25 mouse cellular contexts compared by ENCODE assay signal in genomic region chr11:75909702-75910429, GRCm38 (mm10). TPM values are rescaled to one million over a fixed set of nuclear protein-coding genes. Genes with fewer than 3 reads are reported as not detected.
DNase-seq lines count a peak whose midpoint lies in the region; ATAC-seq and TF ChIP-seq lines count a peak whose summit lies in the region.
"Had no signal": no experiment of that assay in that cellular context is flagged by ENCODE, and none has a peak within 500 bp of the region (broad histone marks: within the 10 kb centered on the region; RNA-seq: fewer than 3 reads in every experiment).

No protein-coding gene starts in this region.

- 81% methylated on average over 9 of the region's 9 CpGs for WGBS in kidney, embryonic 14.5 days
- WGBS in midbrain, postnatal 0 days: 54% methylated on average over 9 of the region's 9 CpGs
- 67% methylated on average over 8 of the region's 9 CpGs for WGBS in midbrain, embryonic 15.5 days

- H3K36me3 ChIP-seq in kidney, embryonic 14.5 days (ENCODE audit: control insufficient read depth, insufficient read depth, low read length): no peaks in the 10 kb centered on the region
- H3K36me3 ChIP-seq in midbrain, postnatal 0 days (ENCODE audit: insufficient read depth, low read length): peaks cover 2% of the 10 kb centered on the region; the same call in 1 of the 2 replicates
- H3K36me3 ChIP-seq in midbrain, embryonic 15.5 days (replicated peaks): no peaks in the 10 kb centered on the region
- H3K36me3 ChIP-seq: embryonic facial prominence, embryonic 13.5 days; forebrain, embryonic 10.5 days; forebrain, embryonic 15.5 days; hindbrain, embryonic 15.5 days; liver, embryonic 12.5 days; neural tube, embryonic 13.5 days had no signal

- H3K4me2 ChIP-seq in kidney, embryonic 14.5 days (replicated peaks; ENCODE audit: low read depth, low read length): no peak overlapping the region
- H3K4me2 ChIP-seq in midbrain, postnatal 0 days (ENCODE audit: low read depth, low read length, poor library complexity, severe bottlenecking): no peak overlapping the region
- no peak overlapping the region for H3K4me2 ChIP-seq in midbrain, embryonic 15.5 days
- H3K4me2 ChIP-seq: embryonic facial prominence, embryonic 13.5 days; forebrain, embryonic 15.5 days; heart, embryonic 12.5 days; hindbrain, embryonic 15.5 days; liver, embryonic 12.5 days; neural tube, embryonic 13.5 days had no signal

- no peak overlapping the region for H3K9ac ChIP-seq in kidney, embryonic 14.5 days (ENCODE audit: low read depth, low read length)
- no peak overlapping the region for H3K9ac ChIP-seq in midbrain, postnatal 0 days (replicated peaks; ENCODE audit: low read length, poor library complexity, severe bottlenecking)
- H3K9ac ChIP-seq in midbrain, embryonic 15.5 days: no peak overlapping the region
- H3K9ac ChIP-seq: embryonic facial prominence, embryonic 13.5 days; forebrain, embryonic 15.5 days; heart, embryonic 12.5 days; hindbrain, embryonic 15.5 days; liver, embryonic 12.5 days; liver, postnatal 0 days; neural tube, embryonic 13.5 days had no signal

- H3K9me3 ChIP-seq in kidney, embryonic 14.5 days (ENCODE audit: control insufficient read depth, low read length): peaks cover 5% of the 10 kb centered on the region; the same call in 1 of the 2 replicates
- no peaks in the 10 kb centered on the region for H3K9me3 ChIP-seq in midbrain, postnatal 0 days (ENCODE audit: low read length)
- H3K9me3 ChIP-seq in midbrain, embryonic 15.5 days: no peaks in the 10 kb centered on the region
- H3K9me3 ChIP-seq: embryonic facial prominence, embryonic 13.5 days; forebrain, embryonic 10.5 days; forebrain, embryonic 15.5 days; hindbrain, embryonic 15.5 days; neural tube, embryonic 13.5 days had no signal

- no peaks in the 10 kb centered on the region for H3K27me3 ChIP-seq in kidney, embryonic 14.5 days (ENCODE audit: control insufficient read depth, insufficient read depth, low read length)
- H3K27me3 ChIP-seq in midbrain, postnatal 0 days (ENCODE audit: insufficient read depth, low read length): no peaks in the 10 kb centered on the region
- no peaks in the 10 kb centered on the region for H3K27me3 ChIP-seq in midbrain, embryonic 15.5 days (replicated peaks)
- H3K27me3 ChIP-seq: embryonic facial prominence, embryonic 13.5 days; forebrain, embryonic 15.5 days; hindbrain, embryonic 15.5 days; neural tube, embryonic 13.5 days had no signal

- peak; percentile 32 for DNase-seq in kidney, adult 18-20 months
- peak; percentile 43 for DNase-seq in midbrain, postnatal 0 days (ENCODE audit: low spot score)
- peak; percentile 56 for DNase-seq in kidney, postnatal 14 days
- no peak for DNase-seq in cerebellum, postnatal 25 days
- DNase-seq: adrenal gland, adult 8-10 months; B cell, adult 2 months; cerebellum, adult 11 months; cerebellum, adult 9-10 months; gastrocnemius, postnatal 36 days; heart, adult 2 months; left cerebral cortex, postnatal 4 days; liver, postnatal 0 days; lung, postnatal 36 days; right cerebral cortex, postnatal 14 days; thymus, postnatal 4 days had no signal

- no peak overlapping the region for H3K27ac ChIP-seq in kidney, embryonic 14.5 days (ENCODE audit: low read depth, low read length)
- no peak overlapping the region for H3K27ac ChIP-seq in midbrain, postnatal 0 days (ENCODE audit: low read depth, low read length)
- H3K27ac ChIP-seq in midbrain, embryonic 15.5 days: no peak overlapping the region
- H3K27ac ChIP-seq: embryonic facial prominence, embryonic 13.5 days; forebrain, embryonic 10.5 days; forebrain, embryonic 15.5 days; heart, adult 2 months; hindbrain, embryonic 15.5 days; kidney, postnatal 0 days; liver, embryonic 12.5 days; neural tube, embryonic 13.5 days had no signal

- H3K4me1 ChIP-seq in kidney, embryonic 14.5 days (ENCODE audit: control insufficient read depth, insufficient read depth, low read length): peaks cover 25% of the 10 kb centered on the region
- 0 out of 2 replicates have a peak, but pooled peaks cover 3% of the 10 kb centered on the region for H3K4me1 ChIP-seq in midbrain, postnatal 0 days (ENCODE audit: insufficient read depth, low read length)
- H3K4me1 ChIP-seq in midbrain, embryonic 15.5 days: peaks cover 11% of the 10 kb centered on the region; the same call in 1 of the 2 replicates
- H3K4me1 ChIP-seq: forebrain, embryonic 15.5 days; hindbrain, embryonic 15.5 days had no signal

- ATAC-seq in kidney, embryonic 14.5 days (ENCODE audit: low FRiP score, low TSS enrichment): no peak
- peak; percentile 52; the same call in 1 of the 2 replicates for ATAC-seq in midbrain, postnatal 0 days (ENCODE audit: low FRiP score)
- ATAC-seq in midbrain, embryonic 15.5 days (replicated peaks): no peak
- ATAC-seq: forebrain, embryonic 15.5 days; liver, embryonic 12.5 days; liver, postnatal 0 days had no signal

- no peak for TF ChIP-seq CTCF in midbrain, postnatal 0 days (IDR thresholded peaks at IDR 0.05)

- no peak overlapping the region for H3K4me3 ChIP-seq in kidney, embryonic 14.5 days (ENCODE audit: low read length)
- H3K4me3 ChIP-seq in midbrain, postnatal 0 days (ENCODE audit: low read depth, low read length): no peak overlapping the region
- no peak overlapping the region for H3K4me3 ChIP-seq in midbrain, embryonic 15.5 days
- H3K4me3 ChIP-seq: embryonic facial prominence, embryonic 13.5 days; forebrain, embryonic 10.5 days; forebrain, embryonic 15.5 days; heart, adult 2 months; heart, embryonic 12.5 days; hindbrain, embryonic 15.5 days; liver, embryonic 12.5 days; neural tube, embryonic 13.5 days had no signal

RNA-seq across cellular contexts. Expression of gene Rph3al, which starts 28.4 kb away (rescaled TPM):
- polyA plus RNA-seq in kidney, embryonic 14.5 days (2014; fragmentation: Nextera tagmentation; extraction: Ambion mirVana): 8.8 and 13.1 TPM in 2 replicates
- 3.4 and 4.0 TPM in 2 replicates for total RNA-seq in midbrain, postnatal 0 days (2014; rRNA removed)
- polyA plus RNA-seq in midbrain, postnatal 0 days (2015; fragmentation: Nextera tagmentation; extraction: Ambion mirVana): 3.0 and 3.1 TPM in 2 replicates
- 3.2 and 3.8 TPM in 2 replicates for polyA plus RNA-seq in midbrain, embryonic 15.5 days (2015; fragmentation: Nextera tagmentation; extraction: Ambion mirVana)

Comparison
In these comparisons a context has a peak if more than half of its experiments do, and no peak if none do; other contexts are left out.
1. DNase-seq: peak in kidney, adult 18-20 months (single experiment), midbrain, postnatal 0 days (single experiment) and kidney, postnatal 14 days (single experiment); none in cerebellum, postnatal 25 days (0 of 2).